Mouse (Mus musculus) testis, adult 2 months (tissue): ENCODE data around the gene Ybx2. TPM values are rescaled to one million over a fixed set of nuclear protein-coding genes. Genes with fewer than 3 reads are reported as not detected.
"Not testable (repeated sequence)": the region's sequence is repeated elsewhere in the genome, so short reads cannot be mapped to it uniquely, and the experiment has no call there.

Source experiments
- H3K27ac ChIP-seq: fragments of 200-500 bp; 2 replicates; pipeline ENCODE4 v1.5.1; 2012; ENCODE audit warnings: low read depth, low read length; ENCODE audit not compliant: control insufficient read depth, insufficient read depth
- H3K27me3 ChIP-seq: fragments of 200-500 bp; 2 replicates; pipeline ENCODE4 v1.6.1; 2012; ENCODE audit warnings: mild to moderate bottlenecking, low read length, moderate library complexity; ENCODE audit not compliant: control insufficient read depth, insufficient read depth
- H3K36me3 ChIP-seq: fragments of 200-500 bp; 2 replicates; pipeline ENCODE4 v1.6.1; 2012; ENCODE audit warnings: mild to moderate bottlenecking, low read length; ENCODE audit not compliant: control insufficient read depth, insufficient read depth
- H3K4me1 ChIP-seq: fragments of 200-500 bp; 2 replicates; pipeline ENCODE4 v1.6.1; 2012; ENCODE audit warnings: low read length; ENCODE audit not compliant: control insufficient read depth, insufficient read depth
- H3K4me3 ChIP-seq: fragments of 200-500 bp; 2 replicates; pipeline ENCODE4 v1.5.1; 2012; ENCODE audit warnings: low read depth, mild to moderate bottlenecking, low read length, moderate library complexity, mixed read lengths; ENCODE audit not compliant: control insufficient read depth
- CTCF ChIP-seq: fragments of 200-500 bp; IDR thresholded peaks from 2 replicates; pipeline ENCODE4 v1.5.1; 2012; ENCODE audit warnings: low read depth, mild to moderate bottlenecking, inconsistent platforms, low read length, moderate library complexity; ENCODE audit not compliant: control insufficient read depth, insufficient read depth, insufficient replicate concordance
- POLR2A ChIP-seq: fragments of 200-500 bp; IDR thresholded peaks from 2 replicates; pipeline ENCODE4 v1.6.1; 2012; ENCODE audit warnings: low read depth, mild to moderate bottlenecking, inconsistent platforms, low read length, moderate library complexity; ENCODE audit not compliant: control insufficient read depth
- polyA plus RNA-seq: library from polyadenylated mRNA; depleted of rRNA; stranded (reverse); fragments of >200 nt; gene quantifications from 2 replicates; pipeline ENCODE4 v1.2.3, GENCODE M21; 2012

Gene Ybx2
- polyA plus RNA-seq, 1 experiment: 3,883 TPM

DNA sequence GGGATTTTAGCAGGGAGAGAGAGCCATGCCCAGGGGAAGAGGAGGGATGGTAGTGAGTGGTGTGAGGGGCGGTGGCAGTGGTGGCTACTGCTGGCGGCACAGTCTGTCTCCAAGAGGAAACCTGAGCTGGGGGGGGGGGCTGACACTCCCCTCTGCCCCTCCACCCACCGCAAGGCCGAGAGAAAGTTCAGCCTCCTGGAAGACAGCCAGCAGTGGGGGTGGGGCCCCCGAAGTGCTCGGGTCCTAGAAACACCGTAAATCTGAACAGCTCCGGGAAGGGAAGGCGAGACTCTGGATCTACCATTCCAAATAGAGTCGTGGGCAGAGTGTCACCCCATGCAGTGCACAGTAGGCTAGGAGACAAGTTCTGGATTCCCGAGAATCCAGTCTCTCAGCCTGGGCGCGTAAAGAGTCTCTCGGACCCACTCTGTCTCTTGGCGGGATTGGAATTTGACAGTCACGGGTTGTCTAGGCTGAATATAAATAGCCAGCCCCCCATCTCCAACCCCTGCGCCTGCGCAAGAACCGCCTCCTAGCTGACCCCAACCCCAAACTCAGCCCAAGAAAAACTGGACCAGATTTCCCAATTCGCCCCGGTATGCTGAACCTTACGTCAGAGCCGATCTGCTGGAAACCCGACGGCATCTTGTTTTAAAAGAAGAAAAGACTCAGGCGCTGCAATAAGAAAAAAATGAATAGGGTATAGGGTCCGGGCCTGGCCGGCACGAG is 11.9 kb downstream of the Ybx2 start:
- Histone ChIP-seq H3K27ac (no peak overlapping the region), H3K4me1 (peaks cover 18% of the 10 kb centered on the region), H3K4me3 (peak overlapping the region; percentile 50), H3K36me3 (no peaks in the 10 kb centered on the region), H3K27me3 (no peaks in the 10 kb centered on the region)
- TF ChIP-seq CTCF (no peak), POLR2A (no peak)

DNA sequence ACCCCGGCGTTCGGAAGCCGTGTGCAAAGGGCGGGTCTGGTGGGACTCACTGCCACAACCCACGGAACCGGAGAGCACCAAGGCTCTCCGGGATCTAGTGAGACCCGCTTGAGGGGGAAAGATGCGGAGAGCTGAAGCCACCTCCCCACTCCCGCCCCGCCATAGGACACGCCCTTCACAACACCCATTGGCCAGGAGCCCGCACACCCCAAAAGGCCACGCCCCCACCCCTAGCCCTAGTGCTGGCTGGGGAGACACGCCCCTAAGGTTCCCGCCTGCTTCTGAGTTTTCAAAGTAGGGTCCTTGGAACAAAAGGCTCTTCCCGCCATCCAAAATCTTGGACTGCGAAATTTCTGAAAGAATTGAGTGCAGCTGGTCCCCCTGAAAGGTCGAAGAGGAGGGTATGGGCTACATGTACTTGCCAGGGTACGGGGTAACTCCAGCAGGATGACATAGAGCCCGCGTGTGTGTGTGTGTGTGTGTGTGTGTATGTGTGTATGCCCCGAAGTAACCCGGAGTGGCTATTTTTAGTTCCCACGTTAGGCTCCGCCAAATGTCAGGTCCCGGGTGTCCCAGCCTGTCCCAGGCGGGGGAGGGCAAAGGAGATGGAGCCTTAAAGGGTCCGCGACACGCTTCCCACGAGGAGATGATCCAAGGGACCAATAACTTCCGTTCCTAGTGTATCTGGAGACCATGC is 12.6 kb downstream of the Ybx2 start, which contains the start of gene Slc2a4:
Gene Slc2a4, minus strand, starts transcription at position 123 of the 697 bp plus-strand sequence.
- no peaks in the 10 kb centered on the region for H3K36me3 ChIP-seq
- no peaks in the 10 kb centered on the region for H3K27me3 ChIP-seq
- H3K4me1 ChIP-seq: peaks cover 18% of the 10 kb centered on the region
- no peak for TF ChIP-seq POLR2A
- no peak for TF ChIP-seq CTCF
- no peak within 1 kb of the TSS for H3K27ac ChIP-seq
- peak within 1 kb of the TSS; percentile 50 for H3K4me3 ChIP-seq

DNA sequence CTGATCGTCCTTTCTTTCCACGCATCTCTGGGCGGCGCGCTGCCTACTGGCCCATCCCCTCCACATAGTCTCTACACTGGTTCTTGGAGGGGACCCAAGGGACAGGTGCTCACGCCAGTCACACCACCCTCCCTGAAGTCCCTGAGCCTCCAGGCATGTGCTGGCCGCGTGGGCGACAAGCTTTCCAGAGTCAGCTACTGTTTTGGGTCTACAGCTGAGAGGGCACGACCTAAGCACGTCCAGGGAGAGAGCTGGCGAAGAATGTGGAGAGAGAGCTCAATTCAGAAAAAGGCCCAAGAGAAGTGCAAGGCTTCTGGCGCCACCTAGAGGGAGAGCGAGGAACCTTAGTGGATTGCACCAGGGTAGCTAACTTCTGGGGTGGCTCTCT is 13.2 kb downstream of the Ybx2 start:
- TF ChIP-seq POLR2A (no peak), CTCF (peak; percentile 82; the same call in 1 of the 2 replicates)
- Histone ChIP-seq H3K27me3 (no peaks in the 10 kb centered on the region), H3K27ac (no peak overlapping the region), H3K4me1 (peaks cover 18% of the 10 kb centered on the region), H3K36me3 (no peaks in the 10 kb centered on the region), H3K4me3 (peak overlapping the region; percentile 37)

DNA sequence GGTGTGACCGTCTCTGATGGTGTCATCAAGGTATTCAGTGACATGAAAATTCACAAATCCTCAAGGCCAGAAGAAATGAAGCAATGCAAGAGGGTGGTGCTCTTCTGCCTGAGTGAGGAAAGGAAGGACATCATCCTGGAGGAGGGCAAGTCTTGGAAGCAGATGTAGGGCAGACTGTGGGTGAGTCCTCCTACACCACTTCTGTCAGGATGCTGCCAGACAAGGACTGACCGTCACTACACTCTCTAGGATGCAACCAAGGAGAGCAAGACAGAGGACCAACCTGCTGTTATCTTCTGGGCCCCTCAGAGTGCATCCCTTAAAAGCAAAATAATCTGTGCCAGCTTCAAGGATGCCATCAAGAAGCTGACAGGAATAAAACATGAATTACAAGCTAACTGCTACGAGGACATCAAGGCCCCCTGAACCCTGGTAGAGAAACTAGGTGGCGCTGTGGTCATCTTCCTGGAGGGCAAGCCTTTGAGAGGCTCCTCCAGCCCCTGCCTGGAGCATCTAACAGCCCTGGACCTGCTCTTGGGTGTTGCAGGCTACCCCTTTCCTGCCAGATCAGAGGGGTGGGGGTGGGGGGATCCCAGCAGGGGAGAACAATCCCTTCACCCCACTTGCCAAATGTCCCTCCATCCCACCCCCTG is 15.3 kb downstream of the Ybx2 start:
- H3K36me3 ChIP-seq: no peaks in the 10 kb centered on the region
- H3K27me3 ChIP-seq: no peaks in the 10 kb centered on the region
- H3K4me3 ChIP-seq: no peak overlapping the region
- H3K4me1 ChIP-seq: peaks cover 18% of the 10 kb centered on the region
- TF ChIP-seq POLR2A: no peak
- no peak for TF ChIP-seq CTCF
- H3K27ac ChIP-seq: no peak overlapping the region

DNA sequence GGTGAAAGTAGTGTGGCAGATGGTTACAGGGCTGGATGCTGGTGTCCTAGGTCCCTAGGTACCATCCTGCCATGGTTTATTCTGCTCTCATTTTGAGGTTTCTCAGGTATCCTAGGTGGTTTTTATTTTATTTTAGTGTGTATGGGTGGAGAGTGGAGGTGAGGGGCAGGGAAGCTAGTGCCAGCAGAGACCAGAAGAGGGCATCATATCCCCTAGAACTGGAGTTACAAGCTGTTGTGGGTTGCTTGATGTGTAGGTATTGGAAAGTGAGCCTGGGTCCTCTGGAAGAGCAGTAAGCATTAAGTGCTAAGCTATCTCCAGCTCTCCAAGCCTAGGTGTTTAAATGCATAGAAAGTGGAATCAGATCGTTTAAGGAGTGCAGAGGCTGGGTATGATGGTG is 16.7 kb downstream of the Ybx2 start:
- TF ChIP-seq POLR2A (no peak), CTCF (no peak)
- peaks cover 15% of the 10 kb centered on the region for H3K4me1 ChIP-seq
- H3K27me3 ChIP-seq: no peaks in the 10 kb centered on the region
- H3K4me3 ChIP-seq: no peak overlapping the region
- no peak overlapping the region for H3K27ac ChIP-seq
- no peaks in the 10 kb centered on the region for H3K36me3 ChIP-seq

DNA sequence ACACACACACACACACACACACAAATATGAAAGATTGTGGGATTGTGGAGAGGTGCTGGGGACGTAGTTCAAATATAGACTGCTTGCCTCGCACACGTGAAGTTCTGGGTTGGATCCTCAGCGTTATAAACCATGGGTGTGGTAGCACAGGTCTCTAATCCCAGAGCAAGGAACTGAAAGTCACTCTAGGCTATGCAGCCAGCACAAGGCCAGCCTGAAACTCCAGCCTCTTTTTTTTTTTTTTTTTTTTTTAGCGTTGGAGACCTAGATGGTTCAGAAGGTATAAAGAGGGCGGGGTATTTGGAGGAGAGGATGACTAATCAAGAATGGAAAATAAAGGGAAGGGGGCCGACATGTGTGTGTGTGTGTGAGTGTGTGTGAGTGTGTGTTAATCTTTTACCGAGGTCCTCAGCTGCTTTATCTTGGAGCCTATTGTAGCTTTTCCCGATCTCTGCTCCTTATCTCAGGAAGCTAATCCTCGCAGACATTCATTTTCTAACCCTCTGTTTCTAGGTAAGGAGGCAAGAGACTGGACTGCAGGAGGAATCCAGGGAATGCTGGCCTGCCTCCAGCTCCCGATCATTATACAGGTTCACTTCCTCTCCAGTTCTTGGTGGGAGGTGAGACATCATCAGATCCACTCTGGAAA is 17.8 kb downstream of the Ybx2 start:
- Histone ChIP-seq H3K27ac (no peak overlapping the region), H3K4me3 (no peak overlapping the region), H3K36me3 (no peaks in the 10 kb centered on the region), H3K27me3 (no peaks in the 10 kb centered on the region), H3K4me1 (peaks cover 5% of the 10 kb centered on the region)
- TF ChIP-seq POLR2A (no peak), CTCF (no peak)

DNA sequence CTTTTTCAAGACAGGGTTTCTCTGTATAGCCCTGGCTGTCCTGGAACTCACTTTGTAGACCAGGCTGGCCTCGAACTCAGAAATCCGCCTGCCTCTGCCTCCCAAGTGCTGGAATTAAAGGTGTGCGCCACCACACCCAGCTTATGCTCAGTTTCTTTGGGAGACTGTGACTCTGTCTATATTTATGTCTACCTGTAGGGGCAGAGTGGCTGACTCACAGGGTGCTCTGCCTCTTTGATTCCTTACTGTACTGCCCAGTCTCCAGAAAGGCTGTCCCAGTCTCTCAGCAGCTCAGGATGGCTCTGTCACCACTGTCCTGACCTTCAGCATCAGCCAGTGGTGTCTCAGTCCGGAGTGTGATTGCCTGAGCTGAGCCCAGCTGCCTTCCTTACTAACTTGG is 20.0 kb downstream of the Ybx2 start:
- H3K36me3 ChIP-seq, H3K4me3 ChIP-seq, H3K27me3 ChIP-seq, H3K4me1 ChIP-seq, H3K27ac ChIP-seq: not testable (repeated sequence)

DNA sequence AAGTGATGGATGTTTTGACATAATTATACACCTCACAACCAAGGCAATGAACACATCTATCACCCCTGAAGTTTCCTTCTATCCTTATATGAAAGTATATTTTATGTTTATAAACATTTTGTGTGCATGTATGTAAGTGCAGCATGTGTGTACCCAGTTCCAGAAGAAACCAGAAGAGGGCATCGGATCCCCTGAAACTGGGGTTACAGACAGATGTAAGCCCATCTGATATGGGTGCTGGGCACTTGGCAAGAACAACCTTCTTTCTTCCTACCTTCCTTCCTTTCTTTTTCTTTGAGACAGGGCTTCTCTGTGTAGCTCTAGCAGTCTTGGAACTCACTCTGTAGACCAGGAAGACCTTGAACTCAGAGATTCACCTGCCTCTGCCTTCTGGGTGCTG is 20.6 kb downstream of the Ybx2 start:
- Histone ChIP-seq H3K4me3 (no peak overlapping the region), H3K27ac (no peak overlapping the region), H3K27me3 (no peaks in the 10 kb centered on the region), H3K36me3 (no peaks in the 10 kb centered on the region), H3K4me1 (no peaks in the 10 kb centered on the region)
- TF ChIP-seq POLR2A (no peak), CTCF (no peak)
